Mouse (Mus musculus) liver (tissue): ENCODE measurements around the gene Il19.

Experiments used
- DNase-seq: peaks from one replicate; pipeline ENCODE4 v3.0.0-alpha.2; 2020; ENCODE audit warnings: mixed read lengths

The Il19 gene

DNA sequence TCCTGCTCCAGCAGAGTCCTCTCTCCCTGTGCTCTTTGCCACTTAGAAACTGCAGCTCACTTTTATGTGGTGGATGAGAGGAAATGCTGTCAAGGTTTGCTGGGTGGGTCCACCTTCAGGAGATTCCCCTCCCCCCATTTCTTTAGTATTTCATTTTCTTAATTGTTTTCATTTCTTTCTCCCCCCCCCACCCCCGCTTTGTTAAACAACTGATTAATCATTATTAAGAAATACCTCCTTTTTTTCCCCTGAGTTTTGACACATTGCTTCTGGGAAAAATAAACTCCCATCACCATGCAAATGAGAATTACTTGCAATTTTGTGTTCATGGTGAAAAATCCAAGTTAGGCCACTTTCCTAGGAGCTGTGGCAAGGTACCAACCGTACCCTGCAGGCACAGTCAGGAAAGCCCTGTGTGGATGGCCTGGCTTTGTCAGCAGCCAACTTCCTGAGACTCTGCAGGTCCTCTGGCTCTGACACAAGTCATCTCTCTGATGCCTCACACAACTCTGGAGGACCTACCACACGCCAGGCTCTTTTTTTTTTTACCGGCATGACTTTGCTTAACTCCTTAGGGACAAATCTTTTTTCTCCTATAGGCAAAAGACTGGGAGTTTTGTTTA is at the start of gene Il19:
TSS of gene Il19 (minus strand) at position 51 of the 623 bp plus-strand sequence.
- DNase-seq: no peak

DNA sequence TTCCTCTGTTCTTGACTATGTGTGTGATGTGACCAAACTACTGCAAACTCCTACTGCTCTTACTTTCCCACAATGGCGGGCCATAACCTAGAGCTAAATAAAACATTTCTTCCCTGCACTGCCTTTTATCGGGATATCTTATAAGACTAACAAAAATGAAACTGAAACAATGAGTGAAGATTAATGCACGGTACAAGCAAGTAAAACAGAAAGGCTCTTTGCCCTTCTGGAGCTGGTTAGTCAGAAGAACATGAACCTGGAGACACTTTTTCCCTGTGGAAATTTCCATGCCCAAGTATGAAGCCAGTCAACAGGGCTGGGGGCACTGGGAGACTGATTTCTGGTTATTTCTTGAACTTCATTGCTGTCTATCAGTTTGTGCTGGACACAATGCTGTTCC is 49.4 kb upstream of the Il19 start:
- DNase-seq: no peak

- DNase-seq: no peak
Measured at GRCm38 (mm10) chr1:130987418-130987817, 47.5 kb upstream of the Il19 start.

DNA sequence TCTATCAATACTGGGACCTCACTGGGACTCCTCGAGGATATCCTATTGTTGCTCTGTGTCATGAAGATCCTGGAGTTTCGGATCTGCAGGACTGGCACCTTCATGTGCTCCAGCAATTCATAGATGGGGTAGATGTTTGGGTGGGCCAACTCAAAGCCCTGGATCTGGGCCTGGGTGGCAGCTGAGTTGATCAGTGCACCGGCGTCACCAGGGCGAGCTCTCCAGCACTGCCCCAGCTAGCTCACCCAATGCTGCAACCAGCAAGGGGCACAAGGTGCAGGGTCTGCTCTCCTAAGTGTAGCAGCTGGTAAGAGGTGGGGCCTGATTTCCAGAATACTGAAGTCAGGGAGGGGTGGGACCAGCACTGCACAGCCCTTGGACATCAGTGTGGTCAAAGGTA is 47.1 kb upstream of the Il19 start:
- no peak for DNase-seq

- DNase-seq: no peak
Measured at GRCm38 (mm10) chr1:130984441-130984840, 44.5 kb upstream of the Il19 start.

GRCm38 (mm10) chr1:130979455-130979854 is 39.5 kb upstream of the Il19 start:
- DNase-seq: peak; percentile 29

DNA sequence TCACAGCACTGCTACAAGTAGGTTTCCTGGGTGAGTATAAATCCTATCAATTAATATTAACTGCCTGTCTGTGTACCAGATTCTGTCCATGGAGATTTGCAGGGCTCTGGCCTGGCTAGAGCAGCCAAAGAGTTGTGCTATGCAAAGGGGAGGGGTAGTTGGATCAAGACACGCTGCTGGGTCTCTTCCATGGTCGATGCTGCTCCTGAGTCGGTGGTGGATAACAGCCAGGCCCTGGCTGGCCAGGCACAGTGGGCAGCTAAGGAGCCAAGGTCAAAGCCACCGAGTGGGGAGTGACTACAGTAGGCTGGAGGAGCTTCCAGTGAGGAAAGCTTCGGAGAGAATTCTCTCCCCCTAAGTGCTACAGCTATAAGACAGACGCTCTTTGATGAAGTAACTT is 24.0 kb upstream of the Il19 start:
- no peak for DNase-seq

GRCm38 (mm10) chr1:130946920-130947319 is 7.0 kb upstream of the Il19 start:
- no peak for DNase-seq

DNA sequence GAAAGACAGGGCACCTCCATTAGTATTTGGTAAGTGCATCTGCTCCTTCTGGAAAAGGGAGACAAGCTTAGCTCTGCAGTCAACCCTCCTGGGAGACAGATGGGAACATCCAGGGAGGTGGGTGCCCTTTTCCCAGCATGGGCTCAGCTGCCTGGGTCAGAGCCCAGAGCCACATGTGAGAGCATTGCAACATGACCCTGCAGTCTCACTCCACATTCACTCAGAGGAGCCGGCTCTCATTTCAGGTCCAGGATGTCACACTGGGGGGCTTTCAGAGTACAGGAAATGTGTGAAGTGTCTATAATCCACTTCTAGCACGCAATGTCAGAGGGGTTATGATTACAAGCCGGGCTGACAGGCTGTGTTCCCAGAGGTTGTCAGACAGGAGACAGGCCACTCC is 1.9 kb upstream of the Il19 start:
- DNase-seq: no peak

DNA sequence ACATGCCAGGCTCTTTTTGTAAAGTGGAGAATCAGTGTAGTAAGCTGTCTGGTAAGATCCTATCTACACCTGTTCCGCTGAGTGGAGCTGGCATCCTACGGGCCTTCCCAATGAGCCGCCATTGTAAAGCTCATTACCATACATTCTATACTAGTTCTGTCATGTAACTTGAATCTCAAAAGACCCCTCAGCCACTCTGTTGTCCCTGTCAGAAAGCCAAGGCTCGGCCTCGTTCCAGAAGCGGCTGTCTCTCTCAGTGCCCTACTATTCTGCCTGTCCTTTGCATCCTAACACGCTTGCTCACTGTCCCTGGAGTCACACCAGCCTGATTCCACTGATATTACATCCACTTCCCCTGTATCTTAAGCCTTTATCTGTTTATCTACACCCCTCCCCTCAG is 1.7 kb downstream of the Il19 start:
- no peak for DNase-seq

- no peak for DNase-seq
Measured at GRCm38 (mm10) chr1:130937170-130937569, 2.7 kb downstream of the Il19 start.

DNA sequence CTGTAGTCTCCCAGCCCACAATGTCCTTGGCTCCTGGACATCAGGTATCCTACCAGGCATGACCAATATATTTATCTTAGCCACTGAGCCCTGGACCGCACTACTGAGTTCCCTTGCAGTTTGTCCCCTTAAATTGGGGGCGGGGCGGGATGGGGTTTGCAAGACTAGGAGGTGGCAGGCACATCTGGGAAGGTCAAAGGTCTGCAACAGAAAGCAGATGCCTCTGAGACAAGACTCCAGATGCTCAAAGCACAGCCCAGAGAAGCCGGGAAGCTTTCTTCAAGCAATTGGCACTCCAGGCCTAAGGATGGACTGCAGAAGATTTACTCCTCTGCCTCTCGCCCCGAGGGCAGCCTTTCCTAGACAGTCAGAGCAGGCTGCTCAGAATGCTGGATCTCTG is 3.6 kb downstream of the Il19 start:
- no peak for DNase-seq

DNA sequence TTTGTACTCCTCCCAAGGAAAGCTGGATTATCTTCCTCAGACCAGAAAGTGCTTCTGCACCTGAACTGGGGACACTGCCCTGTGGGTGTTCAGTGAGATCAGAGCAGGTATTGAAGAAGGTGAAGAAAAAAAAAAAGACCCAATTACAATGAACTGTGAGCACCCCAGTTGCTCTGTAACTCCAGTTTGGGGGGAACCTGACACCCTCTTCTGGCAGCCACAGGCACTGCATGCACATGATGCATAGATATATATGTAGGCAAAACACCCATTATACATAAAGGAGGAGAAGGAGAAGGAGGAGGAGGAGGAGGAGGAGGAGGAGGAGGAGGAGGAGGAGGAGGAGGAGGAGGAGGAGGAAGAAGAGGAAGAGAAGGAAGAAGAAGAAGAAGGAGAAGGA is 13.4 kb downstream of the Il19 start:
- DNase-seq: no peak

GRCm38 (mm10) chr1:130918323-130918980 is 21.5 kb downstream of the Il19 start:
- DNase-seq: no peak

DNA sequence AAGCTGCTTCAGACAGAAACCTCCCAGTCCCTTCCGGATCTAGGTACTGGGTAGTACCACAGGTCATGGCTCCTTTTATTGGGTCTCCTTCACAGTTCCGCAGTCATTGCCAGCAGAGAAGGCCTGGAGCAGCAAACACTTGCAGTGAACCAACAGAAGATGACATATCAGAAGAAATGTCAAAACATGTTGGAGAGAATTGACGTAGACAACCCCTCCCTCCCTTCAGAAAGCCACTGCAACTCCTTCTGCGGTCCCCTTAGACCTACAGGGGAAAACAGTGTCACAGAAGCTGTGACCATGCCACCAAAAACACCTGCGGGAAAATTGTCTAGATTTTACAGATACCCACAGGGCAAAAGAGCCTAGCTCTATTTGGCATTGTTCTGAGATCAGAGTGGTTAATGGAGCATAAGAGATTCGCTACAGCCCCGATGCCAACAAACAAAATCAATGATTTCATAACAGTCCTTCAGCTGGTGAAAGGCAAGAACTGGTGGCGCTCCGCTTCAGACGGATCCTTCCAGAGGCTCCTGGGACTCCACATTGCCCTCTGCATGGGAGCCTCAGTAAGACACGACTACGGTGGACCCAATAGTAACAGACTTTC is 28.4 kb downstream of the Il19 start, which contains the start of gene Il20:
TSS of gene Il20 (minus strand) at position 51 of the 610 bp plus-strand sequence.
- no peak for DNase-seq

- no peak for DNase-seq
Measured at GRCm38 (mm10) chr1:130902505-130902904, 37.4 kb downstream of the Il19 start.

DNA sequence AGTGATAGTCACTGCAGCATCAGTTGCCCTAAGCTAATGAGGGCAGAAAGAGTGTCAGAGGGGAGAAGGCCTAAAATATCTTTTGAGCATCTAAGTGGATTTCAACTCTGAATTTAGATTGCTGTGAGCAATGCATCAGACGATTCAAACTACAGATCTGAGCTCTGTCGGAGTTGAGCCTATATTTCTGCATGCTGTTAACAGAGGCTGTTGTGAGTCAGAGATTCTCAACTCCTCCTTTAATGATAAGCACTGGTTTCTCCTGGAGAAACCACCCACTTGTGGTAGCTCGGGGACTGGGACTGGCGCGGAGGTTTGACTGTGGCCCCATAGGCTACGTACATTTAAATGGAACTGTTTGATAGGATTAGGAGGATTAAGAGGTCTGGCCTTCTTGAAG is 45.4 kb downstream of the Il19 start:
- DNase-seq: no peak

DNA sequence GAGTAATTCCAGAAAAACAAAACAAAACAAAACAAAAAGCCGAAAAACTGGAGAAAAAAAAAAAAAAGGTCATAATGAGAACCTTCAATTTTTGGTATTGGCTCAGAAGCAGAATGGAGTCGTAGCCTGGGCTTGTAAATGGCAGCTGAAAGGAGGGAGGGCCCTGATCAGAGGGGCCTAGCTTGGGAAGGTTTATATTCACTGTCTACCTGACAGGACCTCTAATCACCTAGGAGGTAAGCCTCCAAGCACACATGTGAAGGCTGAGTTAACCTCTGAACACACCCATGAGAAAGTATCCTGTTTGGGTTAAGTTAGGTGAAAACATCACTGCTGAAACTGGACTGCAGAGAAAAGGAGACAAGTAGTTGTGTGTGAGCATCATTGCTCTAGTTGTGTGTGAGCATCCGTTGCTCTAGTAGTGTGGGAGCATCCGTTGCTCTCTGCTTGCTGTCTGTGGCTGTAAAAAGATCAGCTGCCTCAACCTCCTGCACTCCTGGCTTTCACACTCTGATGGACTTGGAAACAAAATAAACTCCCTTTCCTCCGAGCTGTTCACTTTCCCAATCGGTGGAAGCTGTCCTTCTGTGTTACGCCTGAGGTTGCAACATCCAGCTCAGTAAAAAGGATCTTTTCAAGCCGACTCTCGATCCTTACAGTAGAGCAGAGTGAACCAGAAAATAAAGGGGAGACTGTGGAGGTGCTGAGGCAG is 46.4 kb downstream of the Il19 start:
- no peak for DNase-seq

- DNase-seq: no peak
Measured at GRCm38 (mm10) chr1:130892446-130892845, 47.5 kb downstream of the Il19 start.

- no peak for DNase-seq
Measured at GRCm38 (mm10) chr1:130887354-130887753, 52.6 kb downstream of the Il19 start, which contains the start of gene Il24. Gene Il24 (minus strand): TSS chr1:130887454.

GRCm38 (mm10) chr1:130883146-130883545 is 56.8 kb downstream of the Il19 start:
- DNase-seq: no peak
